Mouse (Mus musculus) myocyte (in vitro differentiated cells): Measurements from ENCODE around the gene Aplnr.

Experiments
- E2F4 ChIP-seq: IDR thresholded peaks from one replicate; pipeline ENCODE4 v1.6.1; 2011; ENCODE audit warnings: mild to moderate bottlenecking, control low read depth, moderate library complexity; ENCODE audit not compliant: insufficient read depth
- MAX ChIP-seq: IDR thresholded peaks from one replicate; pipeline ENCODE4 v1.6.1; 2011; ENCODE audit warnings: low read depth, mild to moderate bottlenecking, control low read depth
- MYOG ChIP-seq, 3 experiments: IDR thresholded peaks; one replicate each; pipeline ENCODE4 v1.6.1; 2011; ENCODE audit warnings: control low read depth in 2 of 3, low read depth in 2 of 3, mild to moderate bottlenecking in 2 of 3; ENCODE audit not compliant: insufficient read length in 2 of 3, control insufficient read depth in 1 of 3, insufficient read depth in 1 of 3
- POLR2A ChIP-seq: IDR thresholded peaks from one replicate; pipeline ENCODE4 v1.6.1; 2011; ENCODE audit warnings: low read depth, mild to moderate bottlenecking, control low read depth, moderate library complexity; ENCODE audit not compliant: insufficient read length
- POLR2AphosphoS2 ChIP-seq: IDR thresholded peaks from one replicate; pipeline ENCODE4 v1.6.1; 2011; ENCODE audit warnings: low read depth, control low read depth; ENCODE audit not compliant: insufficient read length
- REST ChIP-seq: IDR thresholded peaks from one replicate; pipeline ENCODE4 v1.6.1; 2011; ENCODE audit warnings: mild to moderate bottlenecking, control low read depth, moderate library complexity; ENCODE audit not compliant: insufficient read depth, insufficient read length
- SRF ChIP-seq: IDR thresholded peaks from one replicate; pipeline ENCODE4 v1.6.1; 2011; ENCODE audit warnings: low read depth; ENCODE audit not compliant: control insufficient read depth, insufficient read length
- TCF12 ChIP-seq: IDR thresholded peaks from one replicate; pipeline ENCODE4 v1.6.1; 2011; ENCODE audit warnings: mild to moderate bottlenecking, control low read depth; ENCODE audit not compliant: poor library complexity, insufficient read depth, severe bottlenecking
- USF1 ChIP-seq: IDR thresholded peaks from one replicate; pipeline ENCODE4 v1.6.1; 2011; ENCODE audit warnings: low read depth, mild to moderate bottlenecking, control low read depth, moderate library complexity

DNA sequence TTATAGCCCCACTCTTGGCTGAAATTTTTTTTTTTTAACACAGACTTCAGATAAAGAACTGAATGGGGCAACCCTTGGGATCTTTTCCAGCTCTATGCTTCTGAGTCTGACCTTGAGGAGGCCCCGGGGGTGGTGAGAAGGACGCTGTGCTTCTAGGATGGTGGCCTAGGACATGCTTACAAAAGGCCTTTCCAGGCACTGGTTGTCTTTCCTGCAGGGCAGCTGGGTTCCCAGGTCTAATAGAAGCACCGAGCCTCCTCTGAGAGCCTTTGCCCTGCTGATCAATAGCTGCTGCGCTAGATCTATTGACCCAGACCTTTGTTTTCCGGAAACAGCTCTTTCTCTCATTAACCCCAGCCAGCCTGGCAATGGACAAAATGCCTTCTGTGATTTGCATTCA is 40.1 kb upstream of the Aplnr start:
- TF ChIP-seq POLR2A (no peak), SRF (no peak), TCF12 (no peak), E2F4 (no peak), USF1 (no peak), POLR2AphosphoS2 (no peak), REST (no peak), MAX (no peak), MYOG (IDR thresholded peaks at IDR 0.05; ENCODE audit: control insufficient read depth in 1 of 3, insufficient read depth in 1 of 3, insufficient read length in 2 of 3, low read depth in 2 of 3) (no peak)
